Mouse (Mus musculus): Measurements from ENCODE around the gene Ripor2. TPM values are rescaled to one million over a fixed set of nuclear protein-coding genes. Genes with fewer than 3 reads are reported as not detected.
"Not testable (repeated sequence)": the region's sequence is repeated elsewhere in the genome, so short reads cannot be mapped to it uniquely, and the experiment has no call there.

Ripor2 gene
- total RNA-seq, 1 experiment from 2014 or later, result 2.5 TPM

DNA sequence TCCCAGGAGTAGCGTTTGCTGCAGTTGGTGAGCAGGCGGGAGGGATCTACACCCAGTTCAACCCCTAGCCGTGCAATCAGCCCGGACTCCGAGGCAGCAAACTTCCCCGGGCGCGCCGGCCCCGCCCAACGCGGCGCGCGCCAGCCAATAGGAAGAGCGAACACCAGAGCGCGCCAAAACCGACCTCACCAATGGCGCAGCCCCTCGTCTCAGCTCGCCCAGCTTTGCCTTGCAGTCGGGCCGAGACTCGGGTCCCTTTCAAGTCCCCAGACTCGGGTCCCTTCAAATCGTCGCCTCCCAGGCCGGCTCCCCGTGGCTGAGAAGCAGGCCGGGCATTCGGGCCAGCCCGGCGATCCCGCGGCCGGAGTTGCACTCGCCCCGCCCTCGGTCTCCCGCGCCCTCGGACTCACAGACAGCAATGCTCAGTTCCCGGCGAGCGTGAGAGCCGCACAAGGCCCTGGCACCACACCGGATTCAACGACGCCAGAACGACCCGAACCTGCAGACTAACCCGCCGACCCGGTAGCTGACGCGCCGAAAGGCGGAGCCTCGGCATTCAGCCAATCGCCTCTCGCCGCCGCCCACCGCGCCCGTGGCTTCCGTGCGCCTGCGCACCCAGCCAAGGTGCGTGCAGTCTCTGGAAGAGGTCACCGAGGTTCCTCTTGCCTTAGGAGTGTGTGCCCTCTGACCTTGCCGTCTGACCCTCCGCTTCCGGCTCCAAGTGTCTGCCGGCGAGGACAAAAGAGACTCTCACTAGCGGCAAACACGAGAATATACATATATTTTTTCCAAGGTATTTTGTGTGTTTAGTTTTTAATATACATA is 179.6 kb downstream of the Ripor2 start, which contains the start of gene Gmnn:
Gene Gmnn (minus strand): TSS at position 521 of the 825 bp plus-strand sequence.
- DNase-seq, result peak; percentile 92

- no peak for DNase-seq
These were observed 180.3 kb downstream of the Ripor2 start for GRCm38 (mm10) chr13:24762254-24762653.

DNA sequence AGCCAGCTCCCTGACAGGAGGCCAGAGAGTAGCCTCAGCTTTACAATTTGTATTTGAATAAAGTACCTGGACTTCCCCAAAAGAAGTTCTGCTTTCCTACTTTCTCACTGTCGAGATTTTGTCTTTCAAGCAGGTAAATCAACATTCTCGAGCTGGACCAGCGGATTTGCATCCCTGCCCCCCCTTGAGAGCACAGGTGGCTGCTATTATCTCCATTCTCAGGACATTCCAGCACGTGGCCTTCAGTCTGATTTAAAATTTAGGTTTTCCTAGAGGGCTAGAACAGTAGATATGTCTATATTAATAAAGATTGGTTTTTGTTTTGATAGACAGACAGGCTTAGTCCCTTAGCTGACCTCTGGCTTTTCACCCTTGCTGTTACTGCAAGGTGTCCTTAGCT is 185.8 kb downstream of the Ripor2 start:
- DNase-seq, result not testable (repeated sequence)

DNA sequence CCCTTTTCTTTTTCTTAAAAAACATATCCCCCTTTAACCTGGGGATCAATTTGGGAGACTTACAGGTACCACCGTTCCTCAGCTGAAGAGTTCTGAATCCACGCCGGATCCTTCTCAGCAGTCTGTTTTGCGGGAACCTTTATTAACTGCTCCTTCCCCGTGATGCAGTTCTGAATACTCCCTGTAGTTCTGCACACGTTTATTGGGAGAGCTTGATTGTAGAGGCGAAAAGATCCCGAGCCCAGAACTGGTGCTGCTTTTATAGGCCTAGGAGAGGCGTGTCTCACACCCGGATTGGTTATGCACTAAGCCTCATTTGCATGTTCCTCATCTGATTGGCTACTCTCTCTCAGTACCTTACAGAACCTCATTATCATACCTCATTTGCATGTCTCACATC is 189.5 kb downstream of the Ripor2 start:
- not testable (repeated sequence) for DNase-seq

DNA sequence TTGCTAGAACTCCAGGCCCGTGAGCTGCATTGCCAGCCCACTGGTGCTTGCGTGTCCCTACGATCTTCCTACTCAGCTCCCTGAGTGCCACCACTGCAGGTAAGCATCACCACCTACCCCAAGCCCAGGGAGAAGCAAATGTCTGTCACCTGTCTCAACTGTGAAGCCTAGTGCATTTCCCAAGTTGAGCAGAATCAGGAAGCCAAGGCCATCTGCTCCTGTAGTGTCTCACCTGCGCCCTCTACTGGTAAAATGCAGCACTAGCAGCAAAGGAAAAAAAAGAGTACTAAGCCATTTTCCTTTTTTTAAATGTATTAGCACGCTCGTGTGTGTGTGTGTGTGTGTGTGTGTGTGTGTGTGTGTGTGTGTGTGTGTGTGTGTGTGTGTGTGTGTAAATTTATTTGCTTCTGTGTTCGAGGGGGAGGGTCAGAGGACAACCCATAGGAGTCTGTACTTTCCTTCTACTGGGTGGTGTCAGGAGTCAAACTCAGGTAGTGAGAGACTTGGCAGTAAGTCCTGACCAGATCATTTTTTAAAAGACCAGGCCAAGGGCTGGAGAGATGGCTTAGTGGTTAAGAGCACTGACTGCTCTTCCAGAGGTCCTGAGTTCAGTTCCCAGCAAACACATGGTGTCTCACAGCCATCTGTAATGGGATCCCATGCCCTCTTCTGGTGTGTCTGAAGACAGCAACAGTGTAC is 194.3 kb downstream of the Ripor2 start:
- peak; percentile 35 for DNase-seq

DNA sequence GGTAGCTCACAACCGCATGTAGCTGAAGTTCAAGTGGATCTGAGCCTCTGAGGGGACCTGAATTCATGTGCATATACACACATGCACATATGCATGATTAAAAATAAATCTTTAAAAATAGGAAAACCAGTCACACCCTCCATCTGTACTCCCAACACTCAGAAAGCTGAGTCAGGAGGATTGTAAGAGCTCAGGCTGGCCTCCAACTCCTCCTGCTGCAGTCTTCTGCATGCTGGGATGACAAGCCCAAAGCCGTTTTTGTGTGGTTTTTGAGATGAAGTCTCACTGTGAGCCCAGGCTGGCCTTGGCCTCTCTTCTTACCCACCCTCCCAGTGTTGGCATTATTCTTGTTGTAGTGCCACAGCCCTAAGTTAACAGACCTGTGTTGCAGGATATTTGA is 196.0 kb downstream of the Ripor2 start:
- DNase-seq, result no peak

- no peak for DNase-seq
These were observed 196.9 kb downstream of the Ripor2 start for GRCm38 (mm10) chr13:24778706-24779380.

- DNase-seq, result peak; percentile 45
These were observed 199.9 kb downstream of the Ripor2 start for GRCm38 (mm10) chr13:24781916-24782315.

Other genes starting within 250 kb of the Ripor2 start
- not detected in 2 replicates for gene Armh2, start 159.0 kb downstream of the Ripor2 start, total RNA-seq (2021)
- gene Gmnn, start 179.7 kb downstream of the Ripor2 start, total RNA-seq (2021), result 12.5 and 14.5 TPM in 2 replicates
- 204 and 221 TPM in 2 replicates for gene BC005537, start 219.5 kb downstream of the Ripor2 start, total RNA-seq (2021)
- 87.2 and 92.5 TPM in 2 replicates for gene Acot13, start 249.4 kb downstream of the Ripor2 start, total RNA-seq (2021)
- gene Tdp2, start 249.5 kb downstream of the Ripor2 start, total RNA-seq (2021), result 30.2 and 32.5 TPM in 2 replicates

All from adrenal gland, postnatal 25 days (tissue).